Mouse (Mus musculus) myocyte (in vitro differentiated cells): ENCODE results near the gene Vps9d1. TPM values are rescaled to one million over a fixed set of nuclear protein-coding genes. Genes with fewer than 3 reads are reported as not detected.
"Not testable (repeated sequence)": the region's sequence is repeated elsewhere in the genome, so short reads cannot be mapped to it uniquely, and the experiment has no call there.

Experiments used
- H3K27me3 ChIP-seq: one replicate; pipeline ENCODE4 v1.6.1; 2011; ENCODE audit not compliant: control insufficient read depth, insufficient read depth, insufficient read length
- H3K36me3 ChIP-seq: one replicate; pipeline ENCODE4 v1.6.1; 2011; ENCODE audit not compliant: control insufficient read depth, insufficient read depth
- H3K4me2 ChIP-seq: one replicate; pipeline ENCODE4 v1.6.1; 2011; ENCODE audit warnings: low read depth, control low read depth
- H3K4me3 ChIP-seq: one replicate; pipeline ENCODE4 v1.5.1; 2011; ENCODE audit warnings: mild to moderate bottlenecking, control low read depth, moderate library complexity
- H3K79me2 ChIP-seq: one replicate; pipeline ENCODE4 v1.6.1; 2011; ENCODE audit not compliant: control insufficient read depth, insufficient read depth
- H3ac ChIP-seq: one replicate; pipeline ENCODE4 v1.6.1; 2011; ENCODE audit not compliant: control insufficient read depth, insufficient read length
- CEBPB ChIP-seq: IDR thresholded peaks from 2 replicates; pipeline ENCODE4 v1.6.1; 2011; ENCODE audit warnings: mild to moderate bottlenecking, moderate library complexity; ENCODE audit not compliant: poor library complexity, insufficient read depth, severe bottlenecking
- E2F4 ChIP-seq: IDR thresholded peaks from one replicate; pipeline ENCODE4 v1.6.1; 2011; ENCODE audit warnings: mild to moderate bottlenecking, control low read depth, moderate library complexity; ENCODE audit not compliant: insufficient read depth
- MAX ChIP-seq: IDR thresholded peaks from one replicate; pipeline ENCODE4 v1.6.1; 2011; ENCODE audit warnings: low read depth, mild to moderate bottlenecking, control low read depth
- MYOD1 ChIP-seq, 3 experiments: IDR thresholded peaks; one replicate each; pipeline ENCODE4 v1.6.1; 2011; ENCODE audit warnings: control low read depth in 2 of 3, low read depth in 2 of 3, mild to moderate bottlenecking in 2 of 3, moderate library complexity in 1 of 3; ENCODE audit not compliant: insufficient read length in 2 of 3, control insufficient read depth in 1 of 3
- MYOG ChIP-seq, 3 experiments: IDR thresholded peaks; one replicate each; pipeline ENCODE4 v1.6.1; 2011; ENCODE audit warnings: control low read depth in 2 of 3, low read depth in 2 of 3, mild to moderate bottlenecking in 2 of 3; ENCODE audit not compliant: insufficient read length in 2 of 3, control insufficient read depth in 1 of 3, insufficient read depth in 1 of 3
- POLR2A ChIP-seq: IDR thresholded peaks from one replicate; pipeline ENCODE4 v1.6.1; 2011; ENCODE audit warnings: low read depth, mild to moderate bottlenecking, control low read depth, moderate library complexity; ENCODE audit not compliant: insufficient read length
- POLR2AphosphoS2 ChIP-seq: IDR thresholded peaks from one replicate; pipeline ENCODE4 v1.6.1; 2011; ENCODE audit warnings: low read depth, control low read depth; ENCODE audit not compliant: insufficient read length
- REST ChIP-seq: IDR thresholded peaks from one replicate; pipeline ENCODE4 v1.6.1; 2011; ENCODE audit warnings: mild to moderate bottlenecking, control low read depth, moderate library complexity; ENCODE audit not compliant: insufficient read depth, insufficient read length
- SRF ChIP-seq: IDR thresholded peaks from one replicate; pipeline ENCODE4 v1.6.1; 2011; ENCODE audit warnings: low read depth; ENCODE audit not compliant: control insufficient read depth, insufficient read length
- TCF12 ChIP-seq: IDR thresholded peaks from one replicate; pipeline ENCODE4 v1.6.1; 2011; ENCODE audit warnings: mild to moderate bottlenecking, control low read depth; ENCODE audit not compliant: poor library complexity, insufficient read depth, severe bottlenecking
- TCF3 ChIP-seq: IDR thresholded peaks from one replicate; pipeline ENCODE4 v1.6.1; 2011; ENCODE audit warnings: low read depth, control low read depth; ENCODE audit not compliant: insufficient read length
- USF1 ChIP-seq: IDR thresholded peaks from one replicate; pipeline ENCODE4 v1.6.1; 2011; ENCODE audit warnings: low read depth, mild to moderate bottlenecking, control low read depth, moderate library complexity
- polyA plus RNA-seq: library from polyadenylated mRNA; unstranded; fragments of >200 nt; fragmentation: generic; extraction: Trizol; gene quantifications from one replicate; pipeline ENCODE4 v1.2.1, GENCODE M21; 2012; ENCODE audit warnings: missing spikeins

The Vps9d1 gene
- polyA plus RNA-seq, 1 experiment, result 12.7 TPM

- Histone ChIP-seq H3K4me3 (no peak overlapping the region), H3ac (no peak overlapping the region), H3K4me2 (no peak overlapping the region), H3K36me3 (peaks cover 6% of the 10 kb centered on the region), H3K27me3 (peaks cover 3% of the 10 kb centered on the region), H3K79me2 (no peaks in the 10 kb centered on the region)
- TF ChIP-seq MAX (no peak), USF1 (no peak), POLR2AphosphoS2 (no peak), SRF (no peak), POLR2A (no peak), TCF12 (no peak), E2F4 (no peak), TCF3 (no peak), MYOD1 (IDR thresholded peaks at IDR 0.05; ENCODE audit: control insufficient read depth in 1 of 3, insufficient read length in 2 of 3, low read depth in 2 of 3) (no peak), CEBPB (no peak), REST (no peak), MYOG (IDR thresholded peaks at IDR 0.05; ENCODE audit: control insufficient read depth in 1 of 3, insufficient read depth in 1 of 3, insufficient read length in 2 of 3, low read depth in 2 of 3) (no peak)
These were observed 51.9 kb downstream of the Vps9d1 start for GRCm38 (mm10) chr8:123202288-123202687.

DNA sequence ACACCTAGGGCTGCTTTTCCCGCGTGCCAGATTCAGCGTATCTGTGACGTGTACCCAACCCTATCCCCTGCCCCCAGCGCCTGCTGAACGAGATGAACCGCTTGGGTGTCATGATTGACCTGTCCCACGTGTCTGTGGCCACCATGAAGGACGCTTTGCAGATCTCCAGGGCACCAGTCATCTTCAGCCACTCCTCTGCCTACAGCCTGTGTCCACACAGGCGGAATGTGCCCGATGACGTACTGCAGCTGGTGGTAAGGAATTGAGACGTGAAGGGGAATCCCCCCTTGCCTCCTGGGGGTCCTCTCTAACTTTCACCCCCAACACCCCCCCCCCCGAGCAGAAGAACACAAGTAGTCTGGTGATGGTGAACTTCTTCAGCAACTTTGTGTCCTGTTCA is 54.3 kb downstream of the Vps9d1 start:
- no peak overlapping the region for H3ac ChIP-seq
- H3K4me2 ChIP-seq, result no peak overlapping the region
- TF ChIP-seq MYOD1 (IDR thresholded peaks at IDR 0.05; ENCODE audit: control insufficient read depth in 1 of 3, insufficient read length in 2 of 3, low read depth in 2 of 3) (no peak), POLR2AphosphoS2 (no peak), REST (no peak)
- no peaks in the 10 kb centered on the region for H3K36me3 ChIP-seq
- no peak overlapping the region for H3K4me3 ChIP-seq
- no peaks in the 10 kb centered on the region for H3K79me2 ChIP-seq
- H3K27me3 ChIP-seq, result peaks cover 3% of the 10 kb centered on the region

DNA sequence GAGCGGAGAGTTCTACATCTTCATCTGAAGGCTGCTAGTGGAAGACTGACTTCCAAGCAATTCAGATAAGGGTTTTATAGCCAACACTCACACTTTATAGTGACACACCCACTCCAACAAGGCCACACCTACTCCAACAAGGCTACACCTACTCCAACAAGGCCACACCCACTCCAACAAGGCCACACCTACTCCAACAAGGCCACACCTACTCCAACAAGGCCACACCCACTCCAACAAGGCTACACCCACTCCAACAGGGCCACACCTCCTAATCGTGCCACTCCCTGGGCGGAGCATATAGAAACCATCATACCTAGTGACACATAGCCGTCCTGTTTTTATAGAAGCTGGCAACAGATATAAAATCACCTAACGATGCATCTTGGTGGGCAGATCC is 57.1 kb downstream of the Vps9d1 start:
- not testable (repeated sequence) for H3K79me2 ChIP-seq, H3K4me3 ChIP-seq, H3K4me2 ChIP-seq, H3K36me3 ChIP-seq, H3ac ChIP-seq, H3K27me3 ChIP-seq

- no peaks in the 10 kb centered on the region for H3K36me3 ChIP-seq
- no peak overlapping the region for H3K4me3 ChIP-seq
- TF ChIP-seq E2F4 (no peak), MAX (no peak), SRF (no peak), TCF12 (no peak), MYOG (IDR thresholded peaks at IDR 0.05; ENCODE audit: control insufficient read depth in 1 of 3, insufficient read depth in 1 of 3, insufficient read length in 2 of 3, low read depth in 2 of 3) (no peak), USF1 (no peak), REST (no peak), CEBPB (no peak), POLR2A (no peak), POLR2AphosphoS2 (no peak), TCF3 (no peak), MYOD1 (IDR thresholded peaks at IDR 0.05; ENCODE audit: control insufficient read depth in 1 of 3, insufficient read length in 2 of 3, low read depth in 2 of 3) (no peak)
- H3ac ChIP-seq, result no peak overlapping the region
- H3K27me3 ChIP-seq, result no peaks in the 10 kb centered on the region
- no peaks in the 10 kb centered on the region for H3K79me2 ChIP-seq
- H3K4me2 ChIP-seq, result no peak overlapping the region
These were observed 60.4 kb downstream of the Vps9d1 start for GRCm38 (mm10) chr8:123193771-123194170.

Other genes with a start within 250 kb of the Vps9d1 start
- 56.4 TPM for gene Ankrd11, start 212.1 kb downstream of the Vps9d1 start, polyA plus RNA-seq
- gene Spg7, start 191.4 kb downstream of the Vps9d1 start, polyA plus RNA-seq, result 83.4 TPM
- gene Rpl13, start 152.0 kb downstream of the Vps9d1 start, polyA plus RNA-seq, result 3,059 TPM
- 0.16 TPM for gene Cpne7, start 137.0 kb downstream of the Vps9d1 start, polyA plus RNA-seq
- 0.08 TPM for gene Sult5a1, start 96.0 kb downstream of the Vps9d1 start, polyA plus RNA-seq
- gene Dpep1, start 68.1 kb downstream of the Vps9d1 start, polyA plus RNA-seq, result 12.9 TPM
- gene Chmp1a, start 41.6 kb downstream of the Vps9d1 start, polyA plus RNA-seq, result 114 TPM
- 2.5 TPM for gene Spata33, start 41.5 kb downstream of the Vps9d1 start, polyA plus RNA-seq
- gene Cdk10, start 29.5 kb downstream of the Vps9d1 start, polyA plus RNA-seq, result 31.0 TPM
- gene Spata2l, start 18.1 kb downstream of the Vps9d1 start, polyA plus RNA-seq, result 1.1 TPM
- 12.1 TPM for gene Zfp276, start 153 bp downstream of the Vps9d1 start, polyA plus RNA-seq
- gene Fanca, start 64.2 kb upstream of the Vps9d1 start, polyA plus RNA-seq, result 4.0 TPM
- 6.8 TPM for gene Spire2, start 78.4 kb upstream of the Vps9d1 start, polyA plus RNA-seq
- gene Tcf25, start 119.4 kb upstream of the Vps9d1 start, polyA plus RNA-seq, result 177 TPM
- 0.02 TPM for gene Mc1r, start 152.8 kb upstream of the Vps9d1 start, polyA plus RNA-seq
- 85.5 TPM for gene Tubb3, start 157.1 kb upstream of the Vps9d1 start, polyA plus RNA-seq
- gene Def8, start 169.2 kb upstream of the Vps9d1 start, polyA plus RNA-seq, result 19.6 TPM
- 35.0 TPM for gene Afg3l1, start 223.6 kb upstream of the Vps9d1 start, polyA plus RNA-seq